Mouse (Mus musculus) ZHBTc4 (cell line): ENCODE results near the gene Ms4a3.

Source experiments
- DNase-seq: peaks from one replicate; pipeline ENCODE4 v3.0.0-alpha.2; 2011; ENCODE audit warnings: low read depth, low spot score

Ms4a3 gene

DNA sequence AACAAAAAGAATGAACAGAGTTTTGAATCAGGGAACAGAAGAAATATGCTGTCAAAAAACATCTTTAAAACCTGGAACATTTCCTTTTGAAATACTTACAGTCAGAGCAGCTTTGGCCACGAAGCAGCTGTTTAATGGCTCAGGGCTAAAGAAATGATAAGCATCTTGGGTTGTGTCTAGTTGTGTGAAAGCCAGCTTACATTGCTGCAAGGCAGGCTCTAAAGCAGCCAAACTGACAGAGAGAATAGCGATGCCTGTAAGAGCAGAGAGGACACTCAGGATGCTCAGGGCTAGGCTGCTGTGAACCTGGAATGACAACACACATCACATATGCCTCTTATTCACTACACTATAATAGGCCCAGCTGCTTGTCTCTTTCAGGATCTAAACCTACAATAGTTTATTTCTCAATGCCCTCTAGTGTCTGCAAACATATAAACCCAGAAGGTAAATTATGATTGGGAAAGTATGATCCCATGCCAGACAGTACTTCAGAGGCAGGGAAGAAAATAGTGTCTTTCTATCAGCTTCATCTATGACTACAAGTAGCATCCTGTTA is 50.7 kb downstream of the Ms4a3 start:
- no peak for DNase-seq

DNA sequence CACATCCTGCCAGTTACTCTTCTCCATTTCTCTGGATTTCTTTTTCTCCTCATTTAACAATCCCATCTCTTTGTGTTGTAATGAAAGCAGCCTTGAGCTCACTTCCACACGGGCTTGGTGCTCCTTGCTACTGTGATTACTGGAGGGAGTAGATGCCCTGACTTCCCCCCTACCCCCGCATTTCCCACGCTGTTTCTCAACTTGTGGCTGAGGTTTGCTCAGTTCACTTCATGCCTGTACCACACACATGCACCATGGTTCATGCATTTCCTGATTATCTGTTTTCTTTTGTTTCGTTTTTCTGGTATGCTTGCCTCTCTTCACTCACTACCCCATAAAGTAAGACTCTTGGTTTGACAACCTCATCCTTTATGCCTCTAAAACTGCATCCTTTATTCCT is 51.4 kb downstream of the Ms4a3 start:
- no peak for DNase-seq
